Mouse (Mus musculus) spleen, adult 2 months (tissue): ENCODE measurements at regions not wholly inside any gene's neighbourhood (a gene's known extent, or its start where the extent isn't known, plus 50 kb on each side); places are given as distances from the start of the nearest gene placed in this dataset.

Experiments used
- CTCF ChIP-seq: fragments of 200-500 bp; IDR thresholded peaks from 2 replicates; pipeline ENCODE4 v1.5.1; 2011; ENCODE audit warnings: mild to moderate bottlenecking, inconsistent platforms; ENCODE audit not compliant: insufficient read depth, insufficient read length, insufficient replicate concordance; ENCODE audit errors: extremely low read depth
- POLR2A ChIP-seq: fragments of 200-500 bp; IDR thresholded peaks from 2 replicates; pipeline ENCODE4 v1.6.1; 2011; ENCODE audit warnings: low read depth, low read length, inconsistent platforms

- no peak for TF ChIP-seq CTCF
- TF ChIP-seq POLR2A = no peak
Measured at GRCm38 (mm10) chr1:128810094-128810493, 218.0 kb upstream of the Cxcr4 start.
